Mouse (Mus musculus) urinary bladder, adult 2 months (tissue): Measurements from ENCODE around the gene Mbnl2. TPM values are rescaled to one million over a fixed set of nuclear protein-coding genes. Genes with fewer than 3 reads are reported as not detected.

Experiments used
- DNase-seq: peaks from one replicate; pipeline ENCODE4 v3.0.0; 2022; ENCODE audit warnings: low spot score
- polyA plus RNA-seq: library from polyadenylated mRNA; depleted of rRNA; stranded (reverse); fragments of >200 nt; gene quantifications from 2 replicates; pipeline ENCODE4 v1.2.3, GENCODE M21; 2012; rRNA removed

The Mbnl2 gene
- polyA plus RNA-seq: 161 and 178 TPM in 2 replicates

DNA sequence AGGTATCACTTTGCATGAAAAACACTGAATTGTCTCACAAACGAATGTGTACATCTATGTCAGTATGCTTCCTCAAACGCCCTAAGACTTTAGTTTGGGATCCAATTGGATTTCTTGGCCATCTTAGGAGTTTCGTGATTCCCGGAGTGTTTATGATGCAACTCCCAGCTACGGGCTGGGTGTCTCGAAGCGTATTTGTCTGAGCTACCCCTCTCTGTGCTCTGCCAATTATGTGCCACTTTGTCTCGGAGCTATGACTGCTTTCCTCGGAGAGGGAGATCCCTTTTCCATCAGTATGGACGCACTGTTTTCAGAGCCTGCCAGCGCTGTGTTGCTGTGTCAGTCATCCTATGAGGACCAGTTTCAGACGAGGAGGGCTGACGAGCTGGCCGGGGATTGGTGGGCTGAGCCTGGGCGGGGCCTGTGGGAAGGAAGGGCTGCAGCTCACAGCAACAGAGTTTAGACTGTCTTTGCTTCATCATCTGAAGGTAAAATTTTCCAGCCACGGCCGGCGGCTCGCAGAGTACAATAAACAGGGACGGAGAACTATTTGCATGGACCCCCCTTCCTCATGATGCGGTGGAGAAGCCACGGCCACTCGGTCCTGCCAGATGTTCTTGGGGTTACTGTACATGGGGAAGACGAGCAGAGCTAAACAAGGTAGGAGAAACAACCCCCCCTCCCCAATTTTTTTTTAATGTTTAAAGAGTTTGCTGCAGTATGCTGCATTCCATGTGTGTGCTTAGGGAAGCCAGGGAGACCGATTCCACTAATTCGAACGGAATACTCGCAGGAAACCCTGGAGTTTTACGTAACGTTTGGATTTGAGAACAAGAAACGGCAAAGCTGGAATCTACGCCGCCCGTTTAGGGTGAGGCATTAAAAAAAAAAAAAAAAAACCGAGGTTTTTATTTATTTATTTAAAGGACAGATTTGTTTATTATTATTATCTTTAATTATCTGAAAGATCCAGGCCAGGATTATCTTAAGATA lies at the start of gene Mbnl2:
Mbnl2 (plus strand) TSS at position 424 of the 993 bp plus-strand sequence.
- DNase-seq: peak; percentile 85

GRCm38 (mm10) chr14:120232076-120232496 lies 43.4 kb upstream of the Mbnl2 start:
- DNase-seq: no peak

DNA sequence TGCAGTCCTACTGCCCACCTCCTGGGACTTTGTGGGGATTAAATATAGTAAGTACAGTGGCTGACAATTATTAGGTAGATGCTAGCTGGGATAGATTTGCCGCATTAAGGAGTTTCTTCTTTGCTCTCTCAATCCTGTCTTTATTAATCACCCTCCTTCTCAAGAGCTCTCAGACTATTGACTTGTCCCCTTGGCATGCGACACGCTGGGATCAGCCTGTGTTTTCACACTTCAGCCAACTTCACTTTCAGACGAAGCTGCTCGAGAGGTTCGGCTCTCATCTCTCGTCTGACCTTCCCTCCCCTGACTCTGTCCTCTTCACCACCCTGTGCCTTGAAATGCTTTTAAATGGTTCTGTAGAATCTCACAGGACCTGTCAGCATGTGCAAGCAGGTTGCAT lies 39.9 kb upstream of the Mbnl2 start:
- no peak for DNase-seq

DNA sequence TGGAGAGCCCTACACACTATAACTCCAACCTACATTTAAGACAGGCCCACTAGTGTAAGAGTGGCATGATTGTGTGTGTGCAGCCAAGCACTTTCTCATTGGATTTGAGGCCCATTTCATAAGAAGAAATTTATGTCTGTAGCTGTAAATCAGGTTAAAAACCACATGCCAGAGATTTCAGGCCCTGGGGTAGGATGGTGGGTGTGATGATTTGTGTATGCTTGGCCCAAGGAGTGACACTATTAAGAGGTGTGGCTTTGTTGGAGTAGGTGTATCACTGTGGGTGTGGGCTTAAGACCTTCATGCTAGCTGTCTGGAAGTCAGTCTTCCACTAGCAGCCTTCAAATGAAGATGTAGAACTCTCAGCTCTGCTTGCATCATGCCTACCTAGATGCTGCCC lies 37.0 kb upstream of the Mbnl2 start:
- no peak for DNase-seq

DNA sequence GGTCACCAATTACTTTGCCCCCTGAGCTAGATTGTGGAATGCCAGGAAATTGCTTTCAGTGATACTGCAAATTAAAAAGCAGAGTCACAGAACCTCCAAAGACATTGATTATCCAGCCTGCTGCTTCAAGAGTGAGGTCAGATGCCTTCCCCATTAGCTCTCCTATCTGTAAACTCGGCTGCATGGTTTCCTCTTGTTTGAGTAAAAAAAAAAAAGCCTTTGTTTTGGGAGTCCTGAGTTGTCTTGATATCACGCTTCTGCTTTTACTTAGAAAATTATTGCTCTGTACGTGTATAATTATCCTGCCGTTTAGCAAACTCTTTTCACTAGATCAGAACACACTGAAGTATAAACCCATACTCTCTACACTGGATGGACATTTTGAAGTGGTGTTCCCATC lies 35.3 kb upstream of the Mbnl2 start:
- no peak for DNase-seq

DNA sequence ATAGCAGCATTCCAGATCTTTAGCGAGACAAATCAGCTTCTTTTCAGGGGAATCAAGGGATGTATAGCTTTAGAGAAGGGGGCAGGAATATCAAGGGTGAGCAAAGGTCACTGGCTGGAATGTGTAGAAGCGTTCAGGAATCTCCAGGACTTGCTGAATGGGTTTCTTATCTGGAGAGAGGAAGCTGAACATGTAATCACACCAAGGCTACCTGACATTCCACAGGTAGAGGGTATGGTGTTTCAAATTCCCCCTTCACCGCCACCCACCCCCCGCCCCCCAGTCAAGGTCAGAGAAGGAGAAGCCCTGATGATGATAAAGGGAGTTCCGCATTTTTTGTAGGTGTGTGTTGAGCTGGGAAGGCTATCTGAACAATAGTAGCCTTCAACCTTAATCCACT lies 32.8 kb upstream of the Mbnl2 start:
- no peak for DNase-seq

DNA sequence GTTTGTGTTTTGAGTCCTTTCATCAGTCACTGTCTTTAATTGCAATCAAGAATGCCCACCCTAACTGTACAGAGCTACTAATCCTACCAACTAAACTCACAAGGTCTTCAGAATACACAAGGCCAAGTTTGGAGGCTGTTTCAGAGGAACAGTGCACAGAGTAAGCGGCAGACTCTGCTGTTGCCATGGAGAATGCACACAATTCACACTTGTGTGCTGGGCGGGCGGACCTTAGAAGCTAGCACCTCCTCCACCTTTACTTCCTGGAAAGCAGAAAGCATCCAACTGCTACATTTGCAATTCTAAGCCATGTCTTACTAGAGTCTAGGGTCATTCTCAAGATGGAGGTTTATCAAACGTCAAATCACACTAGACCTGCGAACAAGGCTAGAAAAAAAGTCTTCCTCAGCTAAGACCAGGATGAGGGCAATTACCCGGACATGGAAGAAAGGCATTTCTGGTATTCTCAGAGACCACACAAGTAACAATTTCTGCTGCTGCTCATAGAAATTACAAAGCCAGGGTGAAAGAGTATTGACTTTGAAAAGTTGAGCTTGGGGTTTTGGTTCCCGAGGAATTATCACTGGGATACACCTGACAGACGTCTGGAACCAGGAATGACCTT lies 30.3 kb upstream of the Mbnl2 start:
- no peak for DNase-seq

DNA sequence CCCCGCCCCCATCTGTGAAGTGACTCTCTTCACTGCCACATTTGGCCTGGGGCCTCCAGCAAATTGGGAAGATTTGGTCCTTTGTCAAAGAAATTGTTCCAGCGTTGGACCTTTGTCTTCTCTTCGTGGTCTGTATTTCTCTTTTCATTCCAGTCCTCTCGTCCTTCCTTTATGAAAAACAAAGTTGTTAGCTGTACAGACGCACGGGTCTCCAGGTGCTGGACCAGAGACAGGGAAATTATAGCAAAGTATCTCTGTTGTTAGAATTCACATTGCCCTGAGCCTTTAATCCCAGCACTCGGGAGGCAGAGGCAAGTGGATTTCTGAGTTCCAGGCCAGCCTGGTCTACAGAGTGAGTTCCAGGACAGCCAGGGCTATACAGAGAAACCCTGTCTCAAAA lies 22.1 kb upstream of the Mbnl2 start:
- DNase-seq: no peak

DNA sequence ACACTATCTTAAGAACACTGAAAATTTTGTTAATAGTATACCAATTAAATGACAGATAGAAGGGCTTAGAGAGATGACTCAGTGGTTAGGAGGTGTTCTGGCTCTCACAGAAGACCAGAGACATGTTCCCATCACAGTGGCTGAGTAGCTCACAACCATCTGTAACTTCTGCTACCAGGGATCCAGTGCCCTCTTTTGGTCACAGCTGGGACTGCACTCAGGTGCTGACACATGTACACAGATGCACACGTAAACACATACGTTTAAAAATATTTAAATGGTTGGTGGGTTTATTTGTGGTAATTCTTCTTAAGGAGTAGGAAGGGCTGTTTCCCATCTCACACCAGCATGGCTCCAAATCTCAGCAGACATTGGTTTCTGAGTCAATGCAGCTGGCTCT lies 19.3 kb upstream of the Mbnl2 start:
- DNase-seq: no peak

- DNase-seq: no peak
Observed at GRCm38 (mm10) chr14:120256623-120257384, 18.7 kb upstream of the Mbnl2 start.

- no peak for DNase-seq
Observed at GRCm38 (mm10) chr14:120257483-120257882, 18.0 kb upstream of the Mbnl2 start.

- DNase-seq: no peak
Observed at GRCm38 (mm10) chr14:120259426-120259825, 16.0 kb upstream of the Mbnl2 start.

- no peak for DNase-seq
Observed at GRCm38 (mm10) chr14:120261606-120262005, 13.9 kb upstream of the Mbnl2 start.

- no peak for DNase-seq
Observed at GRCm38 (mm10) chr14:120262660-120263379, 12.6 kb upstream of the Mbnl2 start.

DNA sequence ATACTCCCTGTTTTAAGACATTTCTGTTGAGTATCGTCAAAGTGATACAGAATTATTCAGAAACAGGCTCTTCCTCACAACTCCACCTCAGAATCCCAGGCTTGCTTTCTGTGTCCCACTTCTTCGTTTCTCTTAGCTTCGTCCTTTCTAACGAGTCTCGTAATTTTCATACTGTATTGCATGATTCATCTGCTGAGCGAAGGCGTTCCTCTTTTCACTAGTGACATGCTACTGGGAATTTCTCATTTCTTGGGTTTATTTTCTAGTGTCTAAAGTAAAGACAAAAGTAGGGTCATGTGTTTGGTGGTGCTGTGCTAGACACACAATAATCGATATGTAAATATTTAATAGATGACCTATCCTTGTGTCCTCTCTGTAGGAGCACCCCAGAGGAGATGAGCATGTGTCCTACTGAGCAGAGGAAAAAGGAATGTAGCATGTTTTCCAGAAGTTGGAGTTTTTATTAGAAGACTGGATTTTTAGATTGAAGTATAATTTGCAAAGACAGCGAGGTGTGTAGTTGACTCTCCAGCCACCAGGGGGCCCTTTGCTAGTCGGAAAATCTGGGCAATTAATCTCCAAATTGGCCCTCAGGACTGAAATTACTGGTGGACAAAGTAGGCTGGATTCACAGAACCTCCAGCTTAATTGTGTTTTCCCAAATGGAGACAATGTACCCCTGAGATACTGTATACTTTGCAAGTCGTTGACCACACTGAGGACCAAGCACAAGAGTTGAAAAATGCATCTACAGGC lies 11.9 kb upstream of the Mbnl2 start:
- no peak for DNase-seq

GRCm38 (mm10) chr14:120265886-120266285 lies 9.6 kb upstream of the Mbnl2 start:
- no peak for DNase-seq

DNA sequence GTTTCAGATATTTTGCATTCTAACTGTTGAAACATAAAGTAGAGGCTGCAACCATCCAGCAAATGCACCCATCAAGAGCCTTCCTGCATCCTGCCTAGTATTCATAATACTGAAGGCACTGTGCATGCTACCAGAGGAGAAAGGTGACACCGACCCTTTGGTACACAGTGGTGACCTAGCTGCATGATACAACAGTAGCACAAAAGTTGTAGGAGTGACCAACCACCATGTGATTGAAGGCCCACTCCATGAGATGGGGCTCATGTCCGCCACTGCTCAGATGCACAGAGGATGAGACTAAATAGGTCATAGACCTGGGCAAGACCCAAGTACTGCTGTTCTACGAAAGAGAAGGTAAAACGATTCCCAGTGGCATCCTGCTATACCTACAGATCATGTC lies 8.3 kb upstream of the Mbnl2 start:
- DNase-seq: no peak

DNA sequence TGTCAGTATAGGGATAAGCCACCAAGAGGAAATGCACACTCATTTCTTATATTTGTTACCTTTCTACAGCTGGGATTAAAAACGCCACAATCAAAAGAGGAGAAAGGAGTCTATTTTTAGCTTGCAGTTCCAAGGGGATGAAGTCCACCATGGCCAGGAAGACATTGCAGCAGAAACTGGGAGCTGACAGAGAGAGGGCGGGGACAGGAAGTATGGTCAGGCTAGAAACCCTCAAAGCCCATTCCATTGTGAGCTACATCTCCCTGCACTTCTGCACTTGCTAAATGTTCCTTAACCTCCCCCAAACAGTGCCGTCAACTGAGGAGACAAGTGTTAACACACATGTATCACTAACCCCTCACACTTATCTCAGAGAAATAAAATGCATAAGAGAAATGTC lies 5.4 kb upstream of the Mbnl2 start:
- no peak for DNase-seq

GRCm38 (mm10) chr14:120270633-120271032 lies 4.8 kb upstream of the Mbnl2 start:
- no peak for DNase-seq

DNA sequence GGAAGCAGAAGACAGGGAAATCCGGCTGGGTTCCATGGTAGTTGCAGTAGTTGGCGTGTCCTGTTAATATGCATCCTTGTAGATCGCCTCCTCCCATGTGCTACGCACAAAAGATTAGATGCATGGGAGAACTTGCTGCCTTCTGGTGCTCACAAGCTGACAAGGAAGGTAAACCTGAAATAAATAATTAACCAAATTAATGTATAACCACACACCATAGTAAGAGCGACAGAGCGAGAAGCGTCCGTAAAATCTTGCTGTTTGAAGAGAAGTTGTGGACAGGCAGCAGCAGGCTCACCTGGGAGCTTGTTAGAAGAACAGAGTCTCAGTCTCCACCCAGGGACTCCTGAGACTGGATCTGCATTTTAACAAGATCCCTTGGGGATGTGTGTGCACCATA lies 4.4 kb upstream of the Mbnl2 start:
- no peak for DNase-seq

DNA sequence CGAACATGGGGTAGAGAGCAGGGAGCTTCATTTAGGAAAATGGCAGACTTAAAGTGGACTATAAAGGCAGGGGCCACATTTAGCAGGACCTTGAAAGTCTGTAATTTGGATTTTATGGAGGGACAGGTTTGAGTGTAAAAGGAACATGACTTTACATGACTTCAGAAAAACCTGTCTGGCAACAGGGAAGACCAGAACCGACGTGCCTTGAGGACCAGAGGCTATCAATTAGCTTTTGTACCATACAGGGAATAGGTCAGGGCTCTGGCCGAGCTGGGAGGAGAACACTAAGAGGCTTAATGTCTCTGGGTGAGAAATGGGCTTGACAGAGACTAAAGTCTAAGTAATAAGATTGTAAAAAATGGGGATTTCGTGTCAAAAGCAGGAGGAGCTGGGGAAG lies 1.7 kb upstream of the Mbnl2 start:
- no peak for DNase-seq
